Comparison of ENCODE assay signal across 8 mouse cellular contexts in the genomic region with DNA sequence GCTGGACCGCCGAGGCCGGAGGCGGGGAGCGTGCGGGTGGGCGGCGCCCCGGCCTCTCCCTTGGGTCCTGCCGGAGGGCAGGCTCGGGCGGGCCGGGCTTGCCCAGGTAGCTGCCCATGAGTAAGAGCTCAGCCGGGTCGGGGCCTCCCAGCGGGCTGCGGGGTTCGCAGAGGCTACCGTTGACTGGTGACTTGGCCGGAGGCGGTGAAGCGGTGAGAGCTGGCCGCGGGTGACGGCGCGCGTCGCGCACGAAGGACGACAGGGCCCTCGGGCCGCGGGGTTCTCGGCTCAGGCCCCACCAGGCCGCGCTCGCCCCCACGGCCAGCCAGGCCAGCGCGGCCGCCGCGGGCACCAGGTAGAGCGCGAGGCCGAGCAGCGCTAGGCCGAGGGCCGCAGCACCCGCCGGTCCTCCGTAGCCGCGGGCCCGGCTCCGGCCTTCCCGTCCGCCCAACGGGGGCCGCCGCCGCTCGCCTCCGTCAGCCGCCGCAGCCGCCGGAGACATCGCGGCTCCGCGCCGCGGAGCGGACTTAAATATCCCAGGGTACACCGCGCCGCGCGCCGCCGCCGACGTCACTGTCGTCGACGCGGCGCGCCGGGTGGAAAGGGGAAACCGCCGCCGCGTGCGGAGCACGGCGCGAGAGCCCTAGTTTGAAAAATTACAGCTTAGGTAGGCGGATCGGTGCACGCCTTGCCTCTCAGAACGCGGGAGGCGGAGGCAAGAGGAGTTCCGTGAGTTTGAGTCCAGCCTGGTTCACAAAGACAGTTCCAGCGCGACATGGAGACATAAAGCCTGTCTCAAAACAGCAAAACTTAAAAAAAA. TPM values are rescaled to one million over a fixed set of nuclear protein-coding genes. Genes with fewer than 3 reads are reported as not detected.
DNase-seq lines count a peak whose midpoint lies in the region; ATAC-seq lines count a peak whose summit lies in the region.

Gene Pom121, minus strand, starts transcription at position 543 of the 820 bp plus-strand sequence.

- peak within 1 kb of the TSS; percentile 90 for H3K27ac ChIP-seq in hindbrain, embryonic 13.5 days

- H3K4me1 ChIP-seq in hindbrain, embryonic 13.5 days (replicated peaks) = peaks cover 23% of the 10 kb centered on the region

- no peaks in the 10 kb centered on the region for H3K27me3 ChIP-seq in hindbrain, embryonic 13.5 days

- H3K9ac ChIP-seq in hindbrain, embryonic 13.5 days = peak within 1 kb of the TSS; percentile 99

- peaks cover 29% of the 10 kb centered on the region for H3K36me3 ChIP-seq in hindbrain, embryonic 13.5 days

- peak within 1 kb of the TSS; percentile 91 for H3K4me2 ChIP-seq in hindbrain, embryonic 13.5 days

- peak; percentile 92 for ATAC-seq in hindbrain, embryonic 13.5 days (ENCODE audit: low FRiP score)

- DNase-seq in NIH3T3 (ENCODE audit: low read depth) = peak; percentile 94
- DNase-seq in cerebellum, adult 9-11 months = peak; percentile 80
- DNase-seq in frontal cortex, postnatal 10 days (ENCODE audit: low spot score in 2 of 2) = peak; percentile 65 to 76
- peak; percentile 53 for DNase-seq in left cerebral cortex, adult 11 months (ENCODE audit: low spot score)
- peak; percentile 89 for DNase-seq in lung, postnatal 4 days
- peak; percentile 72 for DNase-seq in retina, postnatal 7 days (ENCODE audit: low read depth, low spot score)
- peak; percentile 76 for DNase-seq in urinary bladder, adult 2 months (ENCODE audit: low spot score)

- H3K9me3 ChIP-seq in hindbrain, embryonic 13.5 days = no peaks in the 10 kb centered on the region

- WGBS in hindbrain, embryonic 13.5 days = under 1% methylated on average over 81 of the region's 110 CpGs

- peak within 1 kb of the TSS; percentile 100 for H3K4me3 ChIP-seq in hindbrain, embryonic 13.5 days

RNA-seq across cellular contexts. Expression of gene Pom121, which starts in this region (rescaled TPM):
- polyA plus RNA-seq in hindbrain, embryonic 13.5 days (2015; fragmentation: Nextera tagmentation; extraction: Ambion mirVana) = 11.1 TPM in 2 replicates
- polyA plus RNA-seq in urinary bladder, adult 2 months (2012; rRNA removed) = 6.8 and 13.5 TPM in 2 replicates

Comparison
In these comparisons a context has a peak if more than half of its experiments do, and no peak if none do; other contexts are left out.
1. Peak in every context shown above with its lines: DNase-seq, ATAC-seq, H3K4me3 ChIP-seq and H3K27ac ChIP-seq.